Mouse (Mus musculus) large intestine, adult 2 months (tissue): Measurements from ENCODE around the gene Gabpb2. TPM values are rescaled to one million over a fixed set of nuclear protein-coding genes. Genes with fewer than 3 reads are reported as not detected.
A peak's percentile ranks its signal among the peaks of the same experiment; 100 is the strongest.
"Not testable (repeated sequence)": the region's sequence is repeated elsewhere in the genome, so short reads cannot be mapped to it uniquely, and the experiment has no call there.

ENCODE experiments used
- DNase-seq: peaks from one replicate; pipeline ENCODE4 v3.0.0-alpha.2; 2012; ENCODE audit warnings: low read depth, low spot score
- WGBS: fragments of 180-500 bp; shearing (Covaris S2); methylation state at CpG from one replicate; pipeline ENCODE4 v1.1.7; 2018; 5-methylcytosine and 5-hydroxymethylcytosine counted together
- polyA plus RNA-seq: library from polyadenylated mRNA; depleted of rRNA; stranded (reverse); fragments of >200 nt; gene quantifications from 2 replicates; pipeline ENCODE4 v1.2.3, GENCODE M21; 2012

The Gabpb2 gene
- polyA plus RNA-seq, 1 experiment: 9.2 TPM

DNA sequence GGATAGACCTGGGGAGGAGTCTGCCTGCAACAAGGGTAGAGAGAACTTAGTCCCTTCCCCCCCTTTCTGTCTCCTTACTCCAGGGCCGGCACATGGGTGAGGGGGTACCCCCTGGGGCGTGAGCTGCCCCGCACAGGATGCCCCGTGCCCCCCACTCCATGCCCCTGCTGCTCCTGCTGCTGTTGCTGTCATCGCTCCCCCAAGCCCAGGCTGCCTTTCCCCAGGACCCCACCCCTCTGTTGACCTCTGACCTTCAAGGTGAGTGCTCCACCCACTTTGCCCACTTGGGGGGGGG lies 53.5 kb downstream of the Gabpb2 start:
- WGBS: 91% methylated on average over 5 of the region's 5 CpGs
- DNase-seq: no peak

DNA sequence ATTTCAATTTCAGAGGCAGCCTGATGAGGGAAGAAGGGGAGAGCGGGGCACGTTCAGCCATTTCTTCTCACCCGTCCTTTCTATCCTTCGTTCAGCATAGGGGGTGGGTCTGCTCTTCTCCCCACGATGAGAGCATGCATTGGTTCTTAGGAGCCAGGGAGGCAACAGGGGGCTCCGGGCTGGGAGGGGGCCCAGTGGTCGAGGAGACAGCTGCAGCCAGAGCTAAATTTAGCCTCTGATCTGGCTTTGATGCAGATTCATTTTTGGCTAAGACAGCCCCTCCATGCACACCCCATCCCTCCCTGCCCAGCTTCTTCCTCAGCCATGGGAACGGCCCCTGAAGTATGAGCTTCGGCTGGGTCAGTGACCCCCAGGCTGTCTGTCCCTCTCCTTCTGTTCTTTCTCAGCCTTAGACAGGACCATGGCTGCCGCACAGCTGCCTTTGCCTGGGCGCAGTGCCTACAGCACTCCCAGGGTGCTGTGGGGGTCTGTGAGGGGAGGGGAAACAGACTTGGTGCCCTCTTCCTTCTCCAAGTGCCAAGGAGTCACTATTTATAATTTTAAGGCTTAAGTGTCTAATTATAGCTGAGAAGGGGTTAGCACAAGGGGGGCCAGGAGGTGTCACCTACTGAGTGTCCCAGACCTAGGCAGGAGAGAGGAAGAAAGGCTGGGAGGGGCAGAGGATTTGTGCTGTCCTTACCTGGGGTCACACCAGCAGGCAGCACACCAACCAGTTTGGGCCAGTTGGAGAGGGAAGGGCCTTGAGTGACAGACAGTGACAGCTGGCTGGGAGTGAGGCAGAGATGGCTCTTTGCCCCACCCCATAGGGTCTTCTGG lies 54.1 kb downstream of the Gabpb2 start:
- DNase-seq: no peak
- 69% methylated on average over 11 of the region's 11 CpGs for WGBS

DNA sequence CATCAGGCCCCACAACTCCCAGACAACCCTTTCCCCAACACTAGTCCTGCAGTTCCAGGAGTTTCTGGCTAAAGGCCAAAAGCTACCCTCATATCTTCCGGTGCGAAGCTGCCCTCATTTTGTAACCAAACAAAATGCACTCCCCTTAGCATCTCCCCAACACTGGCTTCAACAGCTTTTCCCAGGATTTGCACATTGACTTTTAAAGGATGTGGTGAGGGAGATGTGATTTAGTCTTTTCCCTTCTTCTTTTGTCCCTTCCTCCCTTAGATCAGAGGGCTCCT lies 55.4 kb downstream of the Gabpb2 start:
- WGBS: 37% methylated on average over 2 of the region's 2 CpGs
- no peak for DNase-seq

DNA sequence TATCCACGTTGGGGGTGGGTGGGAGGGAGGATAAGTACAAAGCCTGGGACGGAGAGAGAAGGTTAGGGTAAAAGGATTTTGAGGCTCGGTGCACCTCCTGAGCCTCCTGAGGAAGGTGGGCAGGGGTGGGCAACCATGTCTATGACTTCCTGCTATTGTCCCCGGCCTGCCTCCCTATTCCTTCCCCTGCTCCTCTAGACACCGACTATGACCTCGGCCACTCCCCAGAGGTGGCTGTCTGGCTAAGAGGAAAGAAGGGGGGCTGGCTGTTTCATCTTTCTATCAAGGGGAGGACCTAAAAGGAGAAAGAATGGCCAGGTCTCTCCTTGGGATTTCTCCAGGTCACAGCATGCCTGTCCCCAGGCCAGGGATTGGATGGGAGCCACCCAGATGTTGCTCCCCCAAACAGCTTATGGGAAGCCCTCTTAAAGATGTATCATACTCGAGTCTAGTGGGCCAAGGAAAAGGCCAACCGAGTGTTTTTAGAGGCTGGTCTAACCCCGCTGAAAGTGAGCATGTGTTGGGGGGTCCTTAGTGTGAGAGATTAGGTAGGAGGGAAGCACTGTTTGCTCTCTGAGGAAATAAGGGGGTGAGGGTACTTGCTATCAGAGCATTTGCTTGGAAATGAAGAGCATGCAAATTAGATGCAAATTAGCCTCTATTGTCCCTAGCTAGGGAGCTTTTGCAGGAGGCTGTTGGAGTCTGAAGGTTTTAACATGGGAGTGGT lies 55.9 kb downstream of the Gabpb2 start:
- no peak for DNase-seq
- 30% methylated on average over 9 of the region's 9 CpGs for WGBS

DNA sequence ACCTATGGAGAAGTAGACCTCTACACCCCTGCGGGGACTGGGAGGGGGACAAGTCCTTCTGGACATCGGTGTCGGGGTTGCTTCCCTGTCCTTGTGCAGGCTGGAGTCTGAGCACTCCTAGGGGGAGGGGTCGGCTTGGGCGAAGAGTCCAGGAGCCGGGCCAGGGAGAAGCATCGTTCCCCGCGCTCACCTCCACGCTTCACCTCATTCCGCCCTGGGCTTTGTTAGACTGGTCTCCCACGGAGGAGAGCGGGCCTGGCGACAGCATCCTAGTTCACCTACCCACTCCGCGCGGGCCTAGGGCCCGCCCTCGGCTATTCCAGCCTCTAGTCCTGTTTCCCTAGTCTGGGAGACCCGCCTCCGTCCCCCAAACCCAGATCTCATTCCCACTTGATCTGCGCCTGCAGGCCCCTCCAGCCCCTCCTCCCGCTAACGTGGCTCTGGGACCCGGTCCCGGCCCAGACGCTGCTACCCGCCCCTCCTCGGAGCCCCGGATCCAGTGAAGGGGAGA lies 56.6 kb downstream of the Gabpb2 start:
- WGBS: 8% methylated on average over 30 of the region's 30 CpGs
- DNase-seq: no peak

DNA sequence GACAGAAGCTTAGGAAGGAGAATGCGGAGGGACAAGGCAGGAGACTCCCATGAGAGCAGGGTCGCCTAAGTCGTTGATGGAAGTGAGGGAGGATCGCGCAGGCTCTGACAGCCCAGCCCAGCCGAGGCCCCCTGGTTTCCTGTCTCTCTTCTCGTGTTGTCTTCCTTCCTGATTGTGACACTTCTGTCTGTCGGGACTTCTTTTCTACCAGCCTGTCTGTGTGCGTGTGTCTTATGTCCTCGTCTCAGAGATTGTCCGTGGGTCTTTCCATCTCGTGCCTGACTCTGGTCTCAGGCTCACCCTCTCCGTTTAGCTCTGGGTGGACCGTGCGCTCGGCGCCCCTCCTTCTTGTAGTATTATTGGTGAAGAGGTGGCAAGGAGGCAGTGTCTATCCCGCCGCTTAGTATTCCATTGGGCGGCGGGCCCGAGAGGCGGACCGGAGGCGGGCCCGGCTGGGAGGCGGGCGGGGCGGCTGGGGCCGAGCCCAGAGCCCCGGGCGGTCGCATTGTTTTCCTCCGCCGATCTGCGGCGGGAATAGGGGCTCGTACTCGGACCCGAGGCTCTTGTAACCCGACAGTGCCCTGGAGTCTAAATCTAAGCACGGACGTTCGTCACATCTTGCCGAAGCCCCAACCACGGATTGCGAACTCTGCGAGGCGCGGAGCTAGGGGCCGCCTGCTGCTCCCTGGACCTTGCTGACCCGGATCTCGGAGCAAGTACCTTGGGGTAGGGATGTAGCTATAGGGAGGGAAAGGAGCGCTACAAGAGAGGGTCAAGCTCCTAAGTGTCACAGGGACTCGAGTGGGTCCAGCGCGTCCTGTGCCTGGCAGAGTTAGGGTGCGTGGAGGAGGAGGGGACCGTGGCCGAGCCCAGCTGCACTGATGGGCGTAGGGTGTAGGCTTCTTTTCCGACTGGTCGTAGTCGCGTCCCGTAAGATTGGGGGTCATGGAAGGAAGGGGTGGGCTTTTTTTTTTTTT lies 57.4 kb downstream of the Gabpb2 start, which contains the start of gene Sema6c:
Sema6c (plus strand) TSS at position 471 of the 977 bp plus-strand sequence.
- peak; percentile 64 for DNase-seq
- whole genome bisulfite sequencing: under 1% methylated on average over 66 of the region's 66 CpGs

DNA sequence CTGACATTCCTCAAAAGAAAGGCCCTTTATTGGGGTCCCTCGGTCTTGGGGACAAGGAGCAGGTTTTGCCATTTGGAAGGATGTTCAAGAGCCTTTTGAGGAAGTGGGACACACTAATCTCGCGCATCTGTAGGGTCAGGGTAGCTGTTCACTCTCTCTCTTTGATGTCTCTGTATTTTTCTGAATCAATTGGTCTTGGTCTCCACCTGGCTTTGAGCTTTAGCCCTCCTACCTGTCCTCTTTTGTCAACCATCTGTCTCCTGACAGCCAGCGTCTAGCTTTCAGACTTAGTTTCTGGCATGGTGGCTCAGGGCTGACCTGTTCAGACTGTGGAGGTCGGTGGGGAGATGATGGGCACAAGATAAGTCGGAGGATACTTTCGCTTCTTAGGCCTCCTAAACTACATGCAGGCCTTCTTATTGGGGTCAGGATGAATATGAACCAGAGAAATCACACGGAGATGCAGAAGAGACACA lies 58.2 kb downstream of the Gabpb2 start:
- no peak for DNase-seq
- 30% methylated on average over 8 of the region's 8 CpGs for WGBS

DNA sequence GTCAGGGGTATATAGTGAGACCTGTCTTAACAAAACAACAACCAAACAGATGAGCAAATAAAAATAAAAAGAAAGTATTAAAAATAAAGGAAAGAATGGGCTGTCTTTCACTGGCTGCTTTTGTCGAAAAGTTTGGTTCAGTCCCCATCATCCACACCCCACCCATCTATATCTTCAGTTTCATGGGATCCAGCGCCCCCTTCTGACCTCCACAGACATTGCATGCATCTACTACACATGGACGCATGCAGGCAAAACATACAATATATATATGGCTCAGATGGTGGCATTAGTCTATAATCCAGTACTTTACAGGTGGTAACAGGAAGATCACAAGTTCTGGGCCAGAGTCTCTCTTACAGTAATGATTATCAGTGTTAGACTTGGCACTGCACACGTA lies 63.8 kb downstream of the Gabpb2 start:
- WGBS: 40% methylated on average over 4 of the region's 4 CpGs

DNA sequence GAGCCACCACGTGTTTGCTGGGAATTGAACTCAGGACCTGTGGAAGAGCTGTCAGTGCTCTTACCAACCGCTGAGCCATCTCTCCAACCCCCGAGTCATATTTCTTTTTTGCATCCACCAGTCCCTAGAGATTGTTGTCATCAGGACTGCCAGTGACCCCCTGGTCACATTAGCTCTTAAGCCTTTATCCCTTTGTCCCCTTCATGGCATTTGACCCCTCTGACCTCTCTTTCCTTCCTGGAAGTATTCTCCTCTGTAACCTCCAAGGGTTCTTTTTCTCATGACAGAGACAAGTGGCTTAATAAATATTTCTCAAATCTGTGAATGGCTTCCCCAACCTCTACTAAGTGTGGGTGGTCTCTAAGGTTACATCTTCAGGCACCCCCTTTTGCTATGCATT lies 69.8 kb downstream of the Gabpb2 start:
- DNase-seq: no peak
- 72% methylated on average over 3 of the region's 3 CpGs for WGBS

More for the DNA sequence above, 63.8 kb downstream of the Gabpb2 start:
- no peak for DNase-seq

DNA sequence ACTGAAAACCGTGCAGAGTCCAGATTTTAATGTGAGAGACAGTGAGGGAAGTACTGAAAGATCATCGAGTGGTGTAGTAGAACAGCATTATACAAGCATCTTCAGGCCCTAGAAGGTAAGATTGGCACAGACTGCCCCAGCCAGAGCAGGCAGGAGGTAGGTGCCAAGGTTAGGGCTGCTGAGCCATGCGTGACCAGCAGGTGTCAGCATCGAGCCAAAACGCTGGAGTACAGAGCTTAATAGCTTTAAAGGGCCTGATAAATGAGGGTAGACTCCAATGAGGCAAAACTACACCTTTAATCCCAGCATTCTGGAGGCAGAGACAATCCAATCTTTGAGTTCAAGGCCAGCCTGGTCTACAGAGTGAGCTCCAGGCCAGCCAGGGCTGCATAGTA lies 75.1 kb downstream of the Gabpb2 start:
- no peak for DNase-seq
- WGBS: 8% methylated on average over 5 of the region's 5 CpGs

DNA sequence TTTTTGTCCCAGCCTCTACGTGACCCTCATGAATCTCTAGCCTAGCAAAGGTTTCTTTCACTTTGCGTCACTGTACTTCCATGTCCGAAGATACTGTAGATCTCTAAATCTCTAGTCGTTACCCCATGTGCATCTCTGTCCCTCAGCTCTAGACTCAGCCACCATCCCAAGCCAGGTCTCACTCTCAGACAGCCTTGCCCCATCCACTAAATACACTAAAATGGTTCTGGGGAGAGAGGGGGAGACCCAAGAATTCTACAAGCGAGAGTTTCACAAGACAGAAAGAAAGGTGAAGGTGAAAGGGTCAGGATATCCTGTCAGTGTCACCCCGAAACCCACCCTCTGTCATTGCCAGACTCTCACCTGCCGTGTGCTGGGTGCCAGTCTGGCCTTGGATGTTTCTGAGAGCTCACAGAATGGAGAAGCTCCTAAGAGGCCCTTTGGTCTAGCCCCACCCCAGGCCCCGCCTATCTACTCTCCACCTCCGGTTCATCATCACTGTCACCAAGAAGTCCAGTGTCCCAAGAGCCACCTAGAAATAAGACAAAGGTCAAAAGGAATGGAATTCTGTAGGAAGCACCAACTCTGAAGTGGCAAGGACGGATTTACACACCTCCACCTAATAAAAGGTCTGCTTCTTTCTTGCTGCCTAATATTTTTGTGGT lies 75.6 kb downstream of the Gabpb2 start, which contains the start of gene Tnfaip8l2:
Tnfaip8l2 (minus strand) TSS at position 409 of the 665 bp plus-strand sequence.
- DNase-seq: no peak
- WGBS: 71% methylated on average over 10 of the region's 10 CpGs

DNA sequence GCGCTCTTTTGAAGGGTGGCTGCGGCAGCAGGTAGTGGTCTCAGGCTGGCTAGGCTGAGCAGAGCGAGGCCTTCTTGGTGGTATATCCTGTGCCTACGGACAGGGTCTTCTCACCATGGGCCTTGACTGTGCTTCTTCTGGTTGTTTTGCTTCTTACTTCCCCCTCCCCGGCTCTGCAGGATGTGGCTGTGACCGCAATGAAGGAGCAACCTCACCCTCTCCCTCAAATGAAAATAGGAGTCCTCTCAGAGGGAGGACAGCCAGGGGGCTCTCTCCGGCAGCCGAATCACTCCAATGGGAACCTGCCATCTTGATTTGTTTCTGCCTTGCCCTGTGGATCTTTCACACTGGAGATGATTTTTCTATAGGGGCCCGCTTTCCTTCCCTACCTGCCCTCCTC lies 76.2 kb downstream of the Gabpb2 start:
- DNase-seq: no peak
- WGBS: 83% methylated on average over 9 of the region's 9 CpGs

DNA sequence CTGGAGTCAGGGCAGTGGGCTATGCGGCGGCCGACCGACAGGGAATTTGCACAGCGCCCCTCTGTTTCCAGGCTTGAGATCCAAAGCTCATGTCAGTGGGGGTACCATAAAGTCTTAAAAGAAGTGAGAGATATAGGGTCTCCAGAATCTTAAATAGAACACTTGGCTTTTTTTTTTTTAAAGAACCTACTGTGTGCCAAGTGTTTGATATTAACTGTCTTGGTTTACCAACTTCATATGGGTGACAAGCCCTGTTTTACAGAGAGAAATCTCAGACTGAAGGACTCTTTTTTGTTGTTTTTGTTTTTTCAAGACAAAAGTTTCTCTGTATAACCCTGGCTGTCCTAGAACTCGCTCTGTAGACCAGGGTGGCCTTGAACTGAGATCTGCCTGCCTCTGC lies 76.9 kb downstream of the Gabpb2 start:
- WGBS: 89% methylated on average over 6 of the region's 6 CpGs
- no peak for DNase-seq

DNA sequence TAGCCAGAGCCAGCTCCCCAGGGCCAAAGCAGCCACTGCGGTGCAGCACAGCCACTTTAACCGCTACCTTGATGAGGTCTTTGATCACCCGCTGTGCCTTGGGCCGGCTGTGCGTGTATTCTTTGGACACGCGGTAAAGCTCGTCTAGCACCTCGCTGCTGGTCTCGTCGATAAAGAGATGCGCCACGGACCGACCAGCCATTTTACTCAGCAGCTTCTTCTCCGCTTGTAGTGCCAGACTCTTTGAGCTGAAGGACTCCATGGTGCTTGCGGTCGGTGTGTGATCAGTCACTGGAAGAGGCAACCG lies 77.5 kb downstream of the Gabpb2 start:
- 82% methylated on average over 18 of the region's 18 CpGs for whole genome bisulfite sequencing
- no peak for DNase-seq

DNA sequence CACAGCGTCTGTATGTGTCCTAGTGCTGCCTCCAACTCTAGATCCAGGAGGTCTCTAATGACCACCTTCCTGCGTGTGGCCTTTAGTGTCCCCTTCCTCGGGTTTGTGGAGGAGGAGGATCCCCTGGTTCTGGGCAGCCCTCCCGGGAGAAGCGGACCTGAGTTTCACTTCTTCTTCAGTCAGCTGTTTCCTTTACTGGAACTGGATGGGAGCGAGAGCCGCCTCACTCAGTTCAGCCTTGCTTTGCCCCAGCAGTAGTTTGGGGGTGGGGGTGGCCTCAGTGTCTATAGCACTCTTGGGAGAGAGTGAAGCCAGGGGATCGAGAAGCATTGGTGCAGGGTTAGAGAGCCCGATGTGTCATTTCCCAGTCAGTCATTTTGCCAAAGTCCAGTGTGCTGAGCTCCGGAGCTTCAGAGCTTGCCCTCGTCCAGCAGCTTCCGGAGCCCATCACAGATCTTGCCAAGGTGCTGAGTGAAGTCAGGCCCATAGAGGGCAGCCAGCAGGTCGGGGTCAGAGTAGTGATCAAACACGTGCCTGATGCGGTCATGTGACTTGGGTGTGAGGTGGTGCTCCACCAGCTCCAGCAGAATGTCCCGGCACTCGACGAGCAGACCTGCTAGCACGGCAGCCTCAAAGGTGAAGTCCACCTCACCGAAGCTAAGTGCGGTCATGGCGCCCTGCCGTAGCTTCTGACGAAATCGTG lies 78.0 kb downstream of the Gabpb2 start:
- 74% methylated on average over 25 of the region's 25 CpGs for WGBS
- DNase-seq: no peak

DNA sequence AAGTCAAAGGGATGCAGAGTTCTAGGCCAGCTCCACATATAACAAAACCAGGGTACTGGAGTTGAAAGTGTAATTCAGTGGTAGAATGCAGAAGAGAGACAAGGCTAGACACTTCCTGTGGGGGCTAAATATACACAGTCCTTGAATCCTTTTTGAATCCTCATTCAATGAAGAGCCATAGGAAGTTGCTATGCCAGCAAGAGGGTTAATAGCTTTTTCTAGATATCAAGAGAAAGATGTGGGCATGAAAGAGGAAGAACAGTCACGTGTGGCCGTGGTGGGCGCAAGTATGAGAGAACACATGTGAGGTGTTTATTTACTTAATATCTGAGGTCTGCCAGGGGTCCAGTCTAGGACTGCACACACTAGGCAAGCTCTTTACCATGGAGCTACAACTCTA lies 81.4 kb downstream of the Gabpb2 start:
- WGBS: 78% methylated on average over 3 of the region's 3 CpGs
- DNase-seq: no peak

DNA sequence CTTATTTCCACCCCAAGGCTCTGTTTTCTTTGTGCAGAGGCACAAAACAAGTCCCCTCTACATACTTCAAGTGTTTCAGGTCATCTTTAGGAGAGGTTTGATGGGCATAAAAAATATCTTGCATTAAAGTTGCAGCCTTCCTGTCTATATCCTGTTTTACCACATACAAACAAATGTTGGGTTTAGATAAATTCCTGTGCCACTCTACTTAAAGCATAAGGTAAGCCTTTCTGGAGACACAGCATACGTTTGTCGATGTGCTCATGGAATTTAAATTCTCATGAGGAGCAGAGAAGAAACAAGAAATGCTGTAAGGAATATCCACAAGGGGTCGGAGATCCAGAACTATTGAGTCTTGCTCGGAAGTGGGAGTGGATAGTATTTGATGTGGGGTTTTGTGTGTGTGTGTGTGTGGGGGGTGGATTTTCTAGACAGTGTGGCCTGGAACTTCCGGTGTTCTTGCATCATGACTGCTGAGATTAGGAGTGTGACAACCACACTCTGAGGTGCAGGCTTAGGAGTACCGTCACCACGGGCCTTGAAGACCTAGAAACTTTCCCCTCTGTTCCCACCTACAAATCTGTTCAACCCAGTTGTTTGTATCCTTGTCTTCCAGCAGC lies 82.2 kb downstream of the Gabpb2 start:
- WGBS: 80% methylated on average over 7 of the region's 7 CpGs
- no peak for DNase-seq

DNA sequence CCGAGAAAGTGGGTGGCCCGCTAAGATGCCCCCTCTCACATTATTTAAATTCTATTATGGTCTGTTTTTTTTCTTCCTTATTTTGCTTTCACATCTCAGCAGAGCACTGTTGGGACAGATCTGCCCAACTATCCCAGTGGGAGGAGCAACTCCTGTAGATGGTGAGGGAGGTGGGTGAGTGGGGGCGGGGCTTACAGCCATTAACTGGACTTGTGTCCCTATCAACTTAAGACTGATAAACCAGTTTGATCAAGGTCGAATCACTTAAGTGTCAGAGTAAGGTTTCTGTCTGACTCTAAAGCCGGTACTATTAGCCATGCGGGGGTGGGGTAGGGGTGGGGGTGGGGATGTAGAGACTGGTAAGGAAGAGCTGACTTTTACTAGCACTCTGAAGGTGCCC lies 82.7 kb downstream of the Gabpb2 start:
- WGBS: 6% methylated on average over 6 of the region's 6 CpGs
- DNase-seq: no peak

DNA sequence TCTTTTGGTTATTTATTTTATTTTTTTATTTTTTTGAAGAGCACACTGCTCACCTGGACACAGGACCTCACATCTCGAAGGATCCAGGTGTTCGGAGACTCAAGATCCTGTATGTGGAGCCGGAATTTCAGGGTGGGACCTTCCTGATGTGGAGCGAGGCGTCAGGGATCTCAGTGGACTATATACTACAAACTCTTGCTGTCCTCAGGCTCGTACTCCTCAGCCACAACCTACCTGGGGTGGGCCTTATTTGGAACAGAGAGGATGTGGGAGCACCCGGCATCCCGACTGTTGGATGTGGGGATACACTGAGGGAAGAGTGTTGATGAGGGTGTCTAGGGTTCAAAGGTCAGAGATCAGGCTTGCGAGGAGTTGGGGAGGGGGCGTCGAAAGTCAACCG lies 83.6 kb downstream of the Gabpb2 start:
- WGBS: no CpG with 5 or more reads among the region's 12 CpGs
- not testable (repeated sequence) for DNase-seq
